Mouse (Mus musculus) ES-E14 (cell line): ENCODE measurements around the gene Efr3b. TPM values are rescaled to one million over a fixed set of nuclear protein-coding genes. Genes with fewer than 3 reads are reported as not detected.
A peak's percentile ranks its signal among the peaks of the same experiment; 100 is the strongest.

Experiments
- DNase-seq: peaks from one replicate; pipeline ENCODE4 v3.0.0-alpha.2; 2013; ENCODE audit warnings: low read depth, low spot score
- H3K27ac ChIP-seq: 2 replicates; pipeline ENCODE4 v1.5.1; 2012; ENCODE audit warnings: low read depth, mild to moderate bottlenecking, low read length, moderate library complexity, mixed read lengths; ENCODE audit not compliant: poor library complexity, insufficient read depth, severe bottlenecking
- H3K36me3 ChIP-seq: 2 replicates; pipeline ENCODE4 v1.6.1; 2012; ENCODE audit warnings: mild to moderate bottlenecking, low read length, moderate library complexity, mixed read lengths; ENCODE audit not compliant: control insufficient read depth, poor library complexity, insufficient read depth, severe bottlenecking
- H3K4me1 ChIP-seq, 2 experiments: fragments of 150-350 bp in 1 of 2; sonication (generic) in 1 of 2; 2 replicates each; pipeline ENCODE4 v1.6.1; 2012; ENCODE audit warnings: low read length in 2 of 2, mild to moderate bottlenecking in 1 of 2, mixed read lengths in 1 of 2; ENCODE audit not compliant: control insufficient read depth in 2 of 2, insufficient read depth in 2 of 2, poor library complexity in 1 of 2
- H3K4me3 ChIP-seq, 2 experiments: fragments of 150-350 bp in 1 of 2; sonication (generic) in 1 of 2; 2 replicates each; pipeline ENCODE4 v1.5.1; 2012; ENCODE audit warnings: low read length in 2 of 2, low read depth in 1 of 2, mild to moderate bottlenecking in 1 of 2, mixed read lengths in 1 of 2; ENCODE audit not compliant: insufficient read depth in 1 of 2, poor library complexity in 1 of 2, severe bottlenecking in 1 of 2
- H3K9ac ChIP-seq: 2 replicates; pipeline ENCODE4 v1.6.1; 2012; ENCODE audit warnings: low read depth, mild to moderate bottlenecking, low read length, mixed read lengths; ENCODE audit not compliant: poor library complexity, insufficient read depth, severe bottlenecking
- H3K9me3 ChIP-seq: fragments of 150-350 bp; sonication (generic); 2 replicates; pipeline ENCODE4 v1.6.1; 2012; ENCODE audit warnings: low read depth, mild to moderate bottlenecking, low read length; ENCODE audit not compliant: control insufficient read depth, insufficient read depth
- CHD2 ChIP-seq: IDR thresholded peaks from 2 replicates; pipeline ENCODE4 v1.6.1; 2014; ENCODE audit warnings: mild to moderate bottlenecking, low read depth, low read length, inconsistent platforms
- HCFC1 ChIP-seq: IDR thresholded peaks from 2 replicates; pipeline ENCODE4 v1.6.1; 2012; ENCODE audit warnings: low read length, inconsistent platforms, borderline replicate concordance; ENCODE audit not compliant: insufficient read depth
- MAFK ChIP-seq: IDR thresholded peaks from 2 replicates; pipeline ENCODE4 v1.6.1; 2014; ENCODE audit warnings: mild to moderate bottlenecking, low read depth, low read length, inconsistent platforms; ENCODE audit not compliant: insufficient read depth
- ZC3H11A ChIP-seq: IDR thresholded peaks from 2 replicates; pipeline ENCODE4 v1.6.1; 2012; ENCODE audit warnings: low read depth, mild to moderate bottlenecking, inconsistent platforms, low read length, borderline replicate concordance
- ZNF384 ChIP-seq: IDR thresholded peaks from 2 replicates; pipeline ENCODE4 v1.6.1; 2012; ENCODE audit warnings: low read depth, low read length, inconsistent platforms
- in situ Hi-C, 2 experiments: fragments of 600-800 bp; cut with MboI; formaldehyde crosslinking; loops; one replicate each; pipeline ENCODE4 v1.15.1; 2025; ENCODE audit warnings: low sequenced_read_pairs in 2 of 2, inconsistent platforms in 1 of 2; ENCODE audit not compliant: unreplicated experiment in 2 of 2
- total RNA-seq: library from RNA; depleted of rRNA; stranded (reverse); fragments of 300-350 nt; gene quantifications from 2 replicates; pipeline ENCODE4 v1.2.3, GENCODE M21; 2012

Gene Efr3b
- total RNA-seq, 1 experiment: 5.1 TPM

GRCm38 (mm10) chr12:4066681-4067459, 28.2 kb upstream of the Efr3b start:
- in situ Hi-C loops: no loop called here
- no peak overlapping the region for H3K4me3 ChIP-seq
- no peak for DNase-seq
- no peaks in the 10 kb centered on the region for H3K36me3 ChIP-seq
- H3K4me1 ChIP-seq: no peaks in the 10 kb centered on the region
- TF ChIP-seq CHD2 (no peak), ZC3H11A (no peak)
- no peaks in the 10 kb centered on the region for H3K9me3 ChIP-seq
- H3K27ac ChIP-seq: no peak overlapping the region
- no peak overlapping the region for H3K9ac ChIP-seq

GRCm38 (mm10) chr12:4065944-4066343, 27.2 kb upstream of the Efr3b start:
- no peaks in the 10 kb centered on the region for H3K9me3 ChIP-seq
- TF ChIP-seq HCFC1 (no peak), ZNF384 (no peak), CHD2 (no peak), ZC3H11A (no peak), MAFK (no peak)
- H3K36me3 ChIP-seq: no peaks in the 10 kb centered on the region
- H3K9ac ChIP-seq: no peak overlapping the region
- in situ Hi-C loops: no loop called here
- H3K27ac ChIP-seq: no peak overlapping the region
- H3K4me3 ChIP-seq: no peak overlapping the region
- H3K4me1 ChIP-seq: no peaks in the 10 kb centered on the region
- DNase-seq: no peak

DNA sequence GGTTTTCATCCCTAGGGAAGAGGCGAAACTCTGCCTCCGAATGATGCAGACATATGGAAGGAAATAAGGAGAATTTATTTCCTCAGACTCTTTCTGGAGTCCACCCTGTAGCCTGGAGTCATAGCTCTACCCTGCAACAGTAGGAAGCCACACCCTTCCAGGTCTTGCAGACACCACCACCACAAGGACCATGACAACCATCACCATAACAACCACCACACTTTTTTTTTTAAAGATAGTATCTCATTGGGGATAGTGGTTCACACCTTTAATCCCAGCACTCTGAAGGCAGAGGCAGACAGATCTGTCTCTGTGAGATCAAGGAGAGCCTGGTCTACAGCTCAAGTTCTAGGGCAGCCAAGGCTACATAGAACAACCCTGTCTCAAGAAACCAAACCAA, 26.8 kb upstream of the Efr3b start:
- Histone ChIP-seq H3K4me3 (no peak overlapping the region), H3K4me1 (no peaks in the 10 kb centered on the region), H3K9me3 (no peaks in the 10 kb centered on the region), H3K27ac (no peak overlapping the region), H3K9ac (no peak overlapping the region), H3K36me3 (no peaks in the 10 kb centered on the region)
- TF ChIP-seq MAFK (no peak), ZNF384 (peak; percentile 56; the same call in 1 of the 2 replicates), CHD2 (no peak), ZC3H11A (no peak), HCFC1 (no peak)
- DNase-seq: no peak
- in situ Hi-C loops: no loop called here

GRCm38 (mm10) chr12:4059683-4060082, 21.0 kb upstream of the Efr3b start:
- Histone ChIP-seq H3K9me3 (no peaks in the 10 kb centered on the region), H3K4me1 (no peaks in the 10 kb centered on the region), H3K4me3 (no peak overlapping the region), H3K36me3 (no peaks in the 10 kb centered on the region), H3K9ac (no peak overlapping the region), H3K27ac (no peak overlapping the region)
- TF ChIP-seq CHD2: no peak
- TF ChIP-seq ZC3H11A: no peak
- TF ChIP-seq HCFC1: no peak
- TF ChIP-seq ZNF384: no peak
- TF ChIP-seq MAFK: no peak
- in situ Hi-C loops: no loop called here
- DNase-seq: no peak

- no peak for DNase-seq
- Histone ChIP-seq H3K9ac (no peak overlapping the region), H3K4me3 (no peak overlapping the region), H3K4me1 (no peaks in the 10 kb centered on the region), H3K27ac (no peak overlapping the region), H3K36me3 (no peaks in the 10 kb centered on the region), H3K9me3 (no peaks in the 10 kb centered on the region)
- TF ChIP-seq HCFC1 (no peak), CHD2 (no peak)
- in situ Hi-C loops: no loop called here
These were observed 19.6 kb upstream of the Efr3b start for GRCm38 (mm10) chr12:4058321-4058720.
